ENCODE assay signal across 8 mouse cellular contexts in genomic region chr19:60757099-60757785, GRCm38 (mm10). TPM values are rescaled to one million over a fixed set of nuclear protein-coding genes. Genes with fewer than 3 reads are reported as not detected.
DNase-seq lines count a peak whose midpoint lies in the region; ATAC-seq and TF ChIP-seq lines count a peak whose summit lies in the region.

No protein-coding gene starts in this region.

- H3K4me1 ChIP-seq in kidney, postnatal 0 days (replicated peaks; ENCODE audit: insufficient read depth, low read length) = peaks cover 10% of the 10 kb centered on the region; the same call in 1 of the 2 replicates
- H3K4me1 ChIP-seq in brown adipose tissue, adult 24 weeks (ENCODE audit: control insufficient read depth, insufficient read depth, insufficient read length, low read length) = no peaks in the 10 kb centered on the region
- H3K4me1 ChIP-seq in hindbrain, embryonic 14.5 days (replicated peaks; ENCODE audit: control insufficient read depth, insufficient read depth, low read length) = peaks cover 17% of the 10 kb centered on the region
- H3K4me1 ChIP-seq in midbrain, embryonic 14.5 days (ENCODE audit: control insufficient read depth, insufficient read depth, low read length) = peaks cover 18% of the 10 kb centered on the region

- H3K36me3 ChIP-seq in kidney, postnatal 0 days (ENCODE audit: insufficient read depth, low read length) = 0 out of 2 replicates have a peak, but pooled peaks cover 8% of the 10 kb centered on the region
- peaks cover 22% of the 10 kb centered on the region for H3K36me3 ChIP-seq in hindbrain, embryonic 14.5 days (replicated peaks; ENCODE audit: control insufficient read depth, insufficient read depth)
- peaks cover 20% of the 10 kb centered on the region for H3K36me3 ChIP-seq in midbrain, embryonic 14.5 days (ENCODE audit: control insufficient read depth, insufficient read depth, low read length)

- H3K4me3 ChIP-seq in kidney, postnatal 0 days (replicated peaks; ENCODE audit: low read depth, low read length) = peak overlapping the region; percentile 74
- peak overlapping the region; percentile 62 for H3K4me3 ChIP-seq in brown adipose tissue, adult 24 weeks (ENCODE audit: insufficient read depth, low read depth, low read length)
- peak overlapping the region; percentile 92 for H3K4me3 ChIP-seq in hindbrain, embryonic 14.5 days (replicated peaks; ENCODE audit: low read length)
- H3K4me3 ChIP-seq in midbrain, embryonic 14.5 days (replicated peaks; ENCODE audit: low read depth, low read length) = peak overlapping the region; percentile 76

- 4% methylated on average over 25 of the region's 25 CpGs for WGBS in kidney, postnatal 0 days
- 5% methylated on average over 25 of the region's 25 CpGs for WGBS in hindbrain, embryonic 14.5 days
- WGBS in midbrain, embryonic 14.5 days = 6% methylated on average over 25 of the region's 25 CpGs

- peak overlapping the region; percentile 88 for H3K4me2 ChIP-seq in kidney, postnatal 0 days (ENCODE audit: low read length)
- H3K4me2 ChIP-seq in hindbrain, embryonic 14.5 days (replicated peaks) = peak overlapping the region; percentile 67
- H3K4me2 ChIP-seq in midbrain, embryonic 14.5 days (ENCODE audit: low read length) = peak overlapping the region; percentile 88

- no peak for ATAC-seq in kidney, postnatal 0 days (replicated peaks; ENCODE audit: low FRiP score, low read depth)
- no peak for ATAC-seq in hindbrain, embryonic 14.5 days (ENCODE audit: low FRiP score)
- ATAC-seq in midbrain, embryonic 14.5 days (ENCODE audit: low FRiP score, low TSS enrichment) = no peak

- TF ChIP-seq CTCF in kidney, postnatal 0 days (IDR thresholded peaks at IDR 0.05; ENCODE audit: low read depth) = no peak

- H3K9me3 ChIP-seq in kidney, postnatal 0 days (replicated peaks; ENCODE audit: low read length) = no peaks in the 10 kb centered on the region
- H3K9me3 ChIP-seq in hindbrain, embryonic 14.5 days (ENCODE audit: control insufficient read depth, low read length) = no peaks in the 10 kb centered on the region
- H3K9me3 ChIP-seq in midbrain, embryonic 14.5 days (ENCODE audit: control insufficient read depth, low read length) = no peaks in the 10 kb centered on the region

- peak; percentile 7 for DNase-seq in kidney, postnatal 0 days (ENCODE audit: low spot score)
- no peak for DNase-seq in kidney, postnatal 36 days
- no peak for DNase-seq in hindbrain, embryonic 14.5 days (ENCODE audit: low spot score)
- DNase-seq in midbrain, embryonic 14.5 days = no peak
- DNase-seq in gastrocnemius, postnatal 14 days = no peak
- DNase-seq in left cerebral cortex, postnatal 36 days (ENCODE audit: low spot score in 2 of 2) = no peak
- no peak for DNase-seq in urinary bladder, postnatal 10 days (ENCODE audit: low spot score)

- intact Hi-C loops in gastrocnemius, postnatal 14 days (cut with DNase I; ENCODE audit: low total_unique reads) = no loop called here
- intact Hi-C loops in left cerebral cortex, postnatal 36 days (cut with DNase I) = loop anchor here (5.0 to 10.0 kb wide), 2 partner anchors 75 to 468 kb away; partner anchors contain the start of gene Csf2ra

- 0 out of 2 replicates have a peak overlapping the region, but pooled peaks have one; percentile 27 for H3K9ac ChIP-seq in kidney, postnatal 0 days (ENCODE audit: low read depth, low read length)
- H3K9ac ChIP-seq in hindbrain, embryonic 14.5 days = peak overlapping the region; percentile 88
- H3K9ac ChIP-seq in midbrain, embryonic 14.5 days (replicated peaks; ENCODE audit: low read length) = peak overlapping the region; percentile 75

- no peaks in the 10 kb centered on the region for H3K27me3 ChIP-seq in kidney, postnatal 0 days (ENCODE audit: insufficient read depth, low read length)
- no peaks in the 10 kb centered on the region for H3K27me3 ChIP-seq in hindbrain, embryonic 14.5 days (ENCODE audit: control insufficient read depth, insufficient read depth, low read length)
- H3K27me3 ChIP-seq in midbrain, embryonic 14.5 days (ENCODE audit: control insufficient read depth, insufficient read depth, low read length) = peaks cover 10% of the 10 kb centered on the region; the same call in 1 of the 2 replicates

- no peak overlapping the region for H3K27ac ChIP-seq in kidney, postnatal 0 days
- H3K27ac ChIP-seq in brown adipose tissue, adult 24 weeks (replicated peaks; ENCODE audit: low read depth, low read length) = no peak overlapping the region
- peak overlapping the region; percentile 93 for H3K27ac ChIP-seq in hindbrain, embryonic 14.5 days
- H3K27ac ChIP-seq in midbrain, embryonic 14.5 days (replicated peaks; ENCODE audit: low read depth, low read length) = peak overlapping the region; percentile 93; the same call in 1 of the 2 replicates

RNA-seq across cellular contexts. Expression of gene Nanos1, which starts 1.5 kb away (rescaled TPM):
- 0.69 and 0.75 TPM in 2 replicates for polyA plus RNA-seq in kidney, postnatal 0 days (2015; fragmentation: Nextera tagmentation; extraction: Ambion mirVana)
- polyA plus RNA-seq in brown adipose tissue, adult 24 weeks (2012; ENCODE audit: insufficient read depth, insufficient read length, missing spikeins) = not detected in 2 replicates
- polyA plus RNA-seq in hindbrain, embryonic 14.5 days (2014; fragmentation: Nextera tagmentation; extraction: Ambion mirVana) = 23.1 and 29.6 TPM in 2 replicates
- 23.0 and 30.5 TPM in 2 replicates for polyA plus RNA-seq in midbrain, embryonic 14.5 days (2014; fragmentation: Nextera tagmentation; extraction: Ambion mirVana)
- total RNA-seq in gastrocnemius, postnatal 14 days (2021) = under 1 TPM; 0.18 to 0.31 TPM
- 10 to 100 TPM; 22.3 to 23.4 TPM for total RNA-seq in left cerebral cortex, postnatal 36 days (2021)

RNA-seq across cellular contexts. Expression of gene Eif3a, which starts 33.2 kb away (rescaled TPM):
- polyA plus RNA-seq in kidney, postnatal 0 days (2015; fragmentation: Nextera tagmentation; extraction: Ambion mirVana) = 97.2 and 108 TPM in 2 replicates
- 79.1 and 88.5 TPM in 2 replicates for polyA plus RNA-seq in brown adipose tissue, adult 24 weeks (2012; ENCODE audit: insufficient read depth, insufficient read length, missing spikeins)
- 117 and 122 TPM in 2 replicates for polyA plus RNA-seq in hindbrain, embryonic 14.5 days (2014; fragmentation: Nextera tagmentation; extraction: Ambion mirVana)
- 122 and 140 TPM in 2 replicates for polyA plus RNA-seq in midbrain, embryonic 14.5 days (2014; fragmentation: Nextera tagmentation; extraction: Ambion mirVana)
- total RNA-seq in gastrocnemius, postnatal 14 days (2021) = 10 to 100 TPM; 84.4 to 88.4 TPM
- 100 to 1,000 TPM in 1 of 2 experiments, 10 to 100 TPM in 1; 78.5 to 102 TPM for total RNA-seq in left cerebral cortex, postnatal 36 days (2021)

RNA-seq across cellular contexts. Expression of gene Fam45a, which starts 54.1 kb away (rescaled TPM):
- 26.5 and 29.1 TPM in 2 replicates for polyA plus RNA-seq in kidney, postnatal 0 days (2015; fragmentation: Nextera tagmentation; extraction: Ambion mirVana)
- 27.5 and 27.7 TPM in 2 replicates for polyA plus RNA-seq in brown adipose tissue, adult 24 weeks (2012; ENCODE audit: insufficient read depth, insufficient read length, missing spikeins)
- 49.6 and 50.9 TPM in 2 replicates for polyA plus RNA-seq in hindbrain, embryonic 14.5 days (2014; fragmentation: Nextera tagmentation; extraction: Ambion mirVana)
- 48.4 and 52.5 TPM in 2 replicates for polyA plus RNA-seq in midbrain, embryonic 14.5 days (2014; fragmentation: Nextera tagmentation; extraction: Ambion mirVana)
- 10 to 100 TPM in 1 of 2 experiments, 1 to 10 TPM in 1; 8.3 to 11.3 TPM for total RNA-seq in gastrocnemius, postnatal 14 days (2021)
- 10 to 100 TPM; 38.0 to 47.4 TPM for total RNA-seq in left cerebral cortex, postnatal 36 days (2021)

Comparison
In these comparisons a context has a peak if more than half of its experiments do, and no peak if none do; other contexts are left out.
1. H3K27ac ChIP-seq: peak in hindbrain, embryonic 14.5 days (single experiment) and midbrain, embryonic 14.5 days (single experiment); none in kidney, postnatal 0 days (single experiment) and brown adipose tissue, adult 24 weeks (single experiment).
2. H3K9ac ChIP-seq: peak in every context shown above with its lines; median percentile 88 in hindbrain, embryonic 14.5 days; 75 in midbrain, embryonic 14.5 days; 27 in kidney, postnatal 0 days.
3. RNA of gene Nanos1, which starts 1.5 kb away (polyA plus RNA-seq): 23.0 to 30.5 TPM in midbrain, embryonic 14.5 days and 23.1 to 29.6 TPM in hindbrain, embryonic 14.5 days; 0.69 to 0.75 TPM in kidney, postnatal 0 days and not detected in brown adipose tissue, adult 24 weeks; every median in the first group is over 10 times any median in the second.
4. Peak in every context shown above with its lines, with median percentiles within 50 percentile points of each other: H3K4me2 ChIP-seq and H3K4me3 ChIP-seq.